ENCODE assay signal across 8 mouse cellular contexts in genomic region chr8:88198551-88198944, GRCm38 (mm10). TPM values are rescaled to one million over a fixed set of nuclear protein-coding genes. Genes with fewer than 3 reads are reported as not detected.
A peak's percentile ranks its signal among the peaks of the same experiment; 100 is the strongest.
DNase-seq lines count a peak whose midpoint lies in the region; ATAC-seq and TF ChIP-seq lines count a peak whose summit lies in the region.

No protein-coding gene starts in this region.

- DNase-seq in spleen, adult 2 months (ENCODE audit: low read depth in 1 of 2, low spot score in 2 of 2) = peak in 1 of 2 experiments; percentile 5
- no peak for DNase-seq in spleen, adult 18-20 months

- H3K9me3 ChIP-seq in erythroblast, embryonic 14.5 days (ENCODE audit: control insufficient read depth, low read length) = no peaks in the 10 kb centered on the region
- no peaks in the 10 kb centered on the region for H3K9me3 ChIP-seq in heart, embryonic 15.5 days (replicated peaks)
- no peaks in the 10 kb centered on the region for H3K9me3 ChIP-seq in limb, embryonic 15.5 days

- H3K27me3 ChIP-seq in erythroblast, embryonic 14.5 days (ENCODE audit: control insufficient read depth) = no peaks in the 10 kb centered on the region
- no peaks in the 10 kb centered on the region; the same call in 1 of the 2 replicates for H3K27me3 ChIP-seq in spleen, adult 2 months (ENCODE audit: control insufficient read depth, insufficient read depth, low read length)
- no peaks in the 10 kb centered on the region for H3K27me3 ChIP-seq in heart, embryonic 15.5 days
- no peaks in the 10 kb centered on the region for H3K27me3 ChIP-seq in limb, embryonic 15.5 days
- H3K27me3 ChIP-seq in myocyte (ENCODE audit: control insufficient read depth, insufficient read depth, insufficient read length) = no peaks in the 10 kb centered on the region

- peak overlapping the region; percentile 89 for H3K4me2 ChIP-seq in heart, embryonic 15.5 days
- H3K4me2 ChIP-seq in limb, embryonic 15.5 days = peak overlapping the region; percentile 67
- peak overlapping the region; percentile 98 for H3K4me2 ChIP-seq in myocyte (ENCODE audit: low read depth)

- H3K4me1 ChIP-seq in erythroblast, embryonic 14.5 days (ENCODE audit: control insufficient read depth) = peaks cover 41% of the 10 kb centered on the region
- peaks cover 14% of the 10 kb centered on the region for H3K4me1 ChIP-seq in spleen, adult 2 months (ENCODE audit: control insufficient read depth, insufficient read depth, insufficient read length)
- peaks cover 35% of the 10 kb centered on the region for H3K4me1 ChIP-seq in heart, embryonic 15.5 days (replicated peaks)
- peaks cover 24% of the 10 kb centered on the region for H3K4me1 ChIP-seq in limb, embryonic 15.5 days

- TF ChIP-seq CTCF in spleen, adult 2 months (IDR thresholded peaks at IDR 0.05; ENCODE audit: extremely low read depth, insufficient read depth, insufficient read length, insufficient replicate concordance) = no peak

- H3K36me3 ChIP-seq in erythroblast, embryonic 14.5 days (ENCODE audit: control insufficient read depth) = peaks cover 19% of the 10 kb centered on the region
- no peaks in the 10 kb centered on the region for H3K36me3 ChIP-seq in spleen, adult 2 months (ENCODE audit: control insufficient read depth, insufficient read depth, low read length)
- H3K36me3 ChIP-seq in heart, embryonic 15.5 days = no peaks in the 10 kb centered on the region
- H3K36me3 ChIP-seq in limb, embryonic 15.5 days = no peaks in the 10 kb centered on the region
- no peaks in the 10 kb centered on the region for H3K36me3 ChIP-seq in myocyte (ENCODE audit: control insufficient read depth, insufficient read depth)

- peak overlapping the region; percentile 99 for H3K27ac ChIP-seq in spleen, adult 2 months (ENCODE audit: insufficient read depth, low read length)
- H3K27ac ChIP-seq in heart, embryonic 15.5 days = peak overlapping the region; percentile 99
- peak overlapping the region; percentile 99 for H3K27ac ChIP-seq in limb, embryonic 15.5 days

- H3K79me2 ChIP-seq in myocyte (ENCODE audit: control insufficient read depth, insufficient read depth) = peaks cover 32% of the 10 kb centered on the region

- ATAC-seq in erythroblast, adult 5-6 weeks (replicated peaks; ENCODE audit: low FRiP score, poor library complexity, severe bottlenecking) = no peak
- ATAC-seq in heart, embryonic 15.5 days (replicated peaks; ENCODE audit: insufficient number of reproducible peaks, insufficient read depth, low FRiP score, low read depth) = no peak
- no peak for ATAC-seq in limb, embryonic 15.5 days (ENCODE audit: insufficient number of reproducible peaks, low FRiP score, low TSS enrichment, low read depth)
- ATAC-seq in megakaryocyte-erythroid progenitor cell, adult 5-6 weeks (replicated peaks; ENCODE audit: low FRiP score, low TSS enrichment, poor library complexity, severe bottlenecking) = no peak

- peak overlapping the region; percentile 83 for H3K9ac ChIP-seq in heart, embryonic 15.5 days
- peak overlapping the region; percentile 82 for H3K9ac ChIP-seq in limb, embryonic 15.5 days

- H3ac ChIP-seq in myocyte (ENCODE audit: control insufficient read depth, insufficient read length) = peak overlapping the region; percentile 91

- TF ChIP-seq POLR2A in spleen, adult 2 months (IDR thresholded peaks at IDR 0.05; ENCODE audit: low read depth, low read length) = no peak
- no peak for TF ChIP-seq POLR2A in myocyte (IDR thresholded peaks at IDR 0.05; ENCODE audit: insufficient read length, low read depth)

- 2% methylated on average over 10 of the region's 10 CpGs for WGBS in spleen, adult 2 months
- 2% methylated on average over 10 of the region's 10 CpGs for whole genome bisulfite sequencing in heart, embryonic 15.5 days
- WGBS in limb, embryonic 15.5 days = 0% methylated on average over 10 of the region's 10 CpGs

- peak overlapping the region; percentile 94 for H3K4me3 ChIP-seq in erythroblast, embryonic 14.5 days (replicated peaks)
- peak overlapping the region; percentile 99 for H3K4me3 ChIP-seq in spleen, adult 2 months (ENCODE audit: extremely low read depth, insufficient read depth, insufficient read length)
- peak overlapping the region; percentile 82 for H3K4me3 ChIP-seq in heart, embryonic 15.5 days
- peak overlapping the region; percentile 90 for H3K4me3 ChIP-seq in limb, embryonic 15.5 days
- H3K4me3 ChIP-seq in myocyte = peak overlapping the region; percentile 42

TF ChIP-seq in myocyte, 11 proteins besides CTCF, POLR2A, EP300 and RAD21:
- no peak for TF ChIP-seq REST (IDR thresholded peaks at IDR 0.05; ENCODE audit: insufficient read depth, insufficient read length)
- TF ChIP-seq POLR2AphosphoS2 (IDR thresholded peaks at IDR 0.05; ENCODE audit: insufficient read length, low read depth) = no peak
- TF ChIP-seq TCF12 (IDR thresholded peaks at IDR 0.05; ENCODE audit: insufficient read depth, poor library complexity, severe bottlenecking) = no peak
- no peak for TF ChIP-seq TCF3 (IDR thresholded peaks at IDR 0.05; ENCODE audit: insufficient read length, low read depth)
- TF ChIP-seq CEBPB (IDR thresholded peaks at IDR 0.05; ENCODE audit: insufficient read depth, poor library complexity, severe bottlenecking) = no peak
- TF ChIP-seq USF1 (IDR thresholded peaks at IDR 0.05; ENCODE audit: low read depth) = no peak
- TF ChIP-seq MYOG (IDR thresholded peaks at IDR 0.05; ENCODE audit: control insufficient read depth in 1 of 3, insufficient read depth in 1 of 3, insufficient read length in 2 of 3, low read depth in 2 of 3) = no peak
- no peak for TF ChIP-seq SRF (IDR thresholded peaks at IDR 0.05; ENCODE audit: control insufficient read depth, insufficient read length, low read depth)
- no peak for TF ChIP-seq MYOD1 (IDR thresholded peaks at IDR 0.05; ENCODE audit: control insufficient read depth in 1 of 3, insufficient read length in 2 of 3, low read depth in 2 of 3)
- TF ChIP-seq MAX (IDR thresholded peaks at IDR 0.05; ENCODE audit: low read depth) = no peak
- TF ChIP-seq E2F4 (IDR thresholded peaks at IDR 0.05; ENCODE audit: insufficient read depth) = no peak
TF ChIP-seq in myocyte: peak in this region for 0.

RNA-seq across cellular contexts. Expression of gene Tent4b, which starts 0.5 kb away (rescaled TPM):
- polyA plus RNA-seq in erythroblast, embryonic 14.5 days (2012) = 0.27 and 0.56 TPM in 2 replicates
- total RNA-seq in erythroblast, adult 5-6 weeks (2015; ENCODE audit: low replicate concordance) = 10.0 and 12.3 TPM in 2 replicates
- 6.6 and 15.5 TPM in 2 replicates for total RNA-seq in erythroblast, adult 5-6 weeks (2017; ENCODE audit: low replicate concordance)
- 15.3 and 18.1 TPM in 2 replicates for polyA plus RNA-seq in spleen, adult 2 months (2012; rRNA removed)
- polyA plus RNA-seq in heart, embryonic 15.5 days (2015; fragmentation: Nextera tagmentation; extraction: Ambion mirVana) = 5.3 and 6.9 TPM in 2 replicates
- polyA plus RNA-seq in limb, embryonic 15.5 days (2015; fragmentation: Nextera tagmentation; extraction: Ambion mirVana) = 5.8 and 7.3 TPM in 2 replicates
- polyA plus RNA-seq in myocyte (2012; fragmentation: generic; extraction: Trizol) = 10.7 TPM
- total RNA-seq in megakaryocyte-erythroid progenitor cell, adult 5-6 weeks (2014; fragmentation: Nextera tagmentation) = 37.3 and 51.7 TPM in 2 replicates
- total RNA-seq in megakaryocyte-erythroid progenitor cell, adult 5-6 weeks (2017) = 47.7 and 50.4 TPM in 2 replicates

Comparison
In these comparisons a context has a peak if more than half of its experiments do, and no peak if none do; other contexts are left out.
1. H3K4me3 ChIP-seq: peak in every context shown above with its lines; median percentile 99 in spleen, adult 2 months; 94 in erythroblast, embryonic 14.5 days; 90 in limb, embryonic 15.5 days; 82 in heart, embryonic 15.5 days; 42 in myocyte.